Mouse (Mus musculus): Measurements from ENCODE around the gene Tmem80. TPM values are rescaled to one million over a fixed set of nuclear protein-coding genes. Genes with fewer than 3 reads are reported as not detected.

The Tmem80 gene
- polyA plus RNA-seq, 1 experiment from 2014 or later, result 47.4 TPM

DNA sequence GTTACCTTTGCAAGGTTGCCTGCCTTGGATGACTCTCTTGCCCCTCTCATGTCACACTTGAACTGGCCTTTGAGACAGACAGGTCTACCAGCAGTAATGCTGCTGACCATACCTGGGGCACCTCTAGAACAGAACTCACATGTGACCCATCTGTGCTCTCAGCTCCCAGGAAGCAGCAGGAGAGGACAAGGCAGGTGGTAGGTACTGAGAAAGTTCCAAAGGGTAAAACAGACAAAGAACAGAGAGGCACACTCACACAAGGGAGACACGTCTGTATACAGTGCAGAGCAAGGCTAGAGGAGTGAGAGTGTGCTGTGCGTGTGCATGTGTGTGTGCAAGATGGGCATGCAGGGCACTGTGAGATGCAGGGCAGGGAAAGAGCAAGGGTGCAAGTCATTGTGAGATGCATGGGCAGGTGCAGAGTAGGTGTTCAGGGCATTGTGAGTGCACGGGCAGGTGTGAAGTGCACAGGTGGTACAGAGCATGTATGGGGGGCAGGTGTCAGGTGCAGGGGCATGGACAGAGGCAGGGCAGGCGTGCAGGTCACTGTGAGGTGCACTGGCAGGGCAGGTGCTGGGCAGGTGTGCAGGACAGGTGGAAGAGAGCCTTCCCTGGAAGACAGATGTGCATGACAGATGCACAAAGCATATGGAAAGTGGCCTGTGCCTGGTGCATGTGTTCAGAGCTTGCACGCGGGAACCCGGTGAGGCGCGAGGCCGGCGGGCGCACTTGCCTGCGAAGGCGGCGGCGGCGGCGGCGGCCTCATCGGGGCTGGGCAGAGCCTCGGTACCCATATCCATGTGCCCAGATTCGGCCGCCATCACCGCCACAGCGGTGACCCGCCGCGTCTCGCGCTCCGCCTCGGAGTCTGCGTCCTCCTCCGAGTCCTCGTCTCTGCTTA is 743 bp upstream of the Tmem80 start:
- Histone ChIP-seq H3K4me1 (peaks cover 29% of the 10 kb centered on the region), H3K27me3 (no peaks in the 10 kb centered on the region), H3K9ac (peak overlapping the region; percentile 87), H3K4me2 (replicated peaks) (peak overlapping the region; percentile 87), H3K4me3 (replicated peaks) (peak overlapping the region; percentile 65), H3K9me3 (replicated peaks) (no peaks in the 10 kb centered on the region), H3K36me3 (peaks cover 25% of the 10 kb centered on the region), H3K27ac (replicated peaks) (peak overlapping the region; percentile 99)
- WGBS, result 4% methylated on average over 34 of the region's 35 CpGs
- ATAC-seq (ENCODE audit: insufficient number of reproducible peaks, low FRiP score, low TSS enrichment, low read depth), result peak; percentile 6; the same call in 1 of the 2 replicates

DNA sequence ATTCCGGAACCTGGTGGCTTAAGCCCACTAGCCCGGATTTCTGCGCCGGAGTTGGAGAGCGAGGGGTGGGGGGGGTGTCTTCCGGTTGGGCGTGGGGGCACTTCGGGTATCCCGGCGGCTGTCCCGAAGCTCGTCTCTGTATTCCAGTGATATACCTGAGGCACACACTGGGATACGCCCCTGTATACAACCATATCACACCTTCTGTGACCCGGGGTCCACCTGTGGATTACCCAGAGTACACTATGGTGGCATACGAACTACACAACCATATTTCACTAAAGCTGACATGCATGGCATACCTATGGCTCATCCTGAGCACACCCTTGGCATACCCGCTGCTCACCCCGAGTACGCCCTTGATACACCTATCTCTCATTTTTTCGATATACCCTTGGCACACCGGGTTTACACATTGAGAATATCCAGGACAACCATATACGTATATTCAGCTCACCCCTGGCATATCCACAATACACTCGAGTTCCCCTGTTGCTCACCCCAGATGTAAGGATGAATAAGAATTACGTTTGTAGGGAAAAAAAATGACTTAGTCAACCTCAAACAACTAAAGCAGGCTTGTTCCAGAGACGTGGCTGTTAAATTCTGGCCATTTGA is 943 bp downstream of the Tmem80 start:
- WGBS, result 12% methylated on average over 24 of the region's 24 CpGs
- peak overlapping the region; percentile 99 for H3K27ac ChIP-seq (replicated peaks)
- H3K4me2 ChIP-seq (replicated peaks), result peak overlapping the region; percentile 87
- 0 out of 2 replicates have a peak, but pooled peaks have one; percentile 0 for ATAC-seq (ENCODE audit: insufficient number of reproducible peaks, low FRiP score, low TSS enrichment, low read depth)
- H3K4me3 ChIP-seq (replicated peaks), result peak overlapping the region; percentile 65
- peaks cover 29% of the 10 kb centered on the region for H3K4me1 ChIP-seq
- H3K27me3 ChIP-seq, result no peaks in the 10 kb centered on the region
- no peaks in the 10 kb centered on the region for H3K9me3 ChIP-seq (replicated peaks)
- peaks cover 16% of the 10 kb centered on the region for H3K36me3 ChIP-seq
- H3K9ac ChIP-seq, result peak overlapping the region; percentile 87

DNA sequence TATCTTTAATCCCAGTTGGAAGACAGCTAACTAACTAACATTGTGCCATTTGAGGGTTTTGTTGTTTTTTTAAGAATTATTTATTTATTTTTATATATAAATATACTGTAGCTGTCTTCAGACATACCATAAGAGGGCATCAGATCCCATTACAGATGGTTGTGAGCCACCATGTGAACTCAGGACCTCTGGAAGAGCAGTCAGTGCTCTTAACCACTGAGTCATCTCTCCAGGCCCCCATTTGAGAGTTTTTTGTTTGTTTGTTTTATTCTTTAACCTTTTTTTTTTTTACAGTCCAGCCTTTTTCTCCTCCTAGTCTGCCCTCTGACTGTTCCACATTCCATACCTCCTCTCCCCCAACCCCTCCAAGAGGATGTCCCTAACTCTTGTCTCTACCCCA is 3.2 kb downstream of the Tmem80 start:
- Histone ChIP-seq H3K27me3 (no peaks in the 10 kb centered on the region), H3K36me3 (peaks cover 11% of the 10 kb centered on the region), H3K9me3 (replicated peaks) (no peaks in the 10 kb centered on the region), H3K4me3 (replicated peaks) (no peak overlapping the region), H3K27ac (replicated peaks) (no peak overlapping the region), H3K4me1 (peaks cover 23% of the 10 kb centered on the region), H3K9ac (no peak overlapping the region), H3K4me2 (replicated peaks) (no peak overlapping the region)
- no peak for ATAC-seq (ENCODE audit: insufficient number of reproducible peaks, low FRiP score, low TSS enrichment, low read depth)

DNA sequence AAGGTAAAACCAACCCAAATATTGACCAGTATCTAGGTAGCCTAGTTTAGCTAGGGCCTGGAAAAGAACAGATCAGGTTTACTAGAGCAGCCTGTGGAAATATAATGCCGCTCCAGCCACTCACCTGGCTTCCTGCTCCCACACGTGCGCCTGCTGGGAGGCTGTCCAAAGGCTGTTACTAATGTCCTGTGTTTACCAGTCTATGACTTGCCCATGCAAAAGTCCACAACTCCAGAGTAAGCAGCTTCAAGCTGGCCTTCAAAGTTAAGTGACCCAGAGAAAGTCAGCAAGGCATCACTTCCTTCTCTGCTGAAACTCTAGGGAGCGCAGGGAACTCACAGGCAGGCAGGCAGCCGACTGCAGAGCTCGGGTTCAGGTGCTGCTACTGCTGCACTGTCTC is 4.5 kb downstream of the Tmem80 start:
- no peaks in the 10 kb centered on the region for H3K27me3 ChIP-seq
- no peak overlapping the region for H3K4me3 ChIP-seq (replicated peaks)
- ATAC-seq (ENCODE audit: insufficient number of reproducible peaks, low FRiP score, low TSS enrichment, low read depth), result no peak
- 79% methylated on average over 6 of the region's 6 CpGs for WGBS
- no peak overlapping the region for H3K9ac ChIP-seq
- peaks cover 10% of the 10 kb centered on the region for H3K4me1 ChIP-seq
- H3K36me3 ChIP-seq, result peaks cover 13% of the 10 kb centered on the region
- no peak overlapping the region for H3K27ac ChIP-seq (replicated peaks)
- H3K9me3 ChIP-seq (replicated peaks), result no peaks in the 10 kb centered on the region
- no peak overlapping the region for H3K4me2 ChIP-seq (replicated peaks)

DNA sequence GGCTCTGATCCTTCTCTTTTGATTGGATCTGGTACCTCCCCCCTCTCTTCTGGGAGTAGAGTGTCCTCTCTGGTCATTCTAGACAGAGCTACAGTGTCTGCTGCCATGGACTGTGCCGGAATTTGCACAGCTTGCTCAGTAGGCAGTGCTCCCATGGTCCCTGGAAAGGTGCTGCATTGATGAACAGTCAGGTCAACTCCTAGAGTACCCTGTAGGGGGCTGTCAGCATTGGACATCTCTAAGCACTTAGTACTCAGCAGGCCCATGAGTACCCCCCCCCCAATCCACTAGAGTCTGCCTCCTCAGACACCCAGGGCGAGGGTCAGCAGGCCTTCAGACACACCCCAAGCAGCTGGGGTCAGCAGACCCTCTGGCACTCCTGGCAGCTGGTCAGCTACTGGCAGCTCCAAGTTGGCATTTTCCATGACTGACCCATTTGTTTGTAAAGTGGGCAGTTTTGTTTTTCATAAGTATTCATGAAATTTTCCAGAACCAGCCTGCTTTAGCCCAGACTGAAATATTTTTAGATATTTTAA is 7.6 kb downstream of the Tmem80 start:
- peaks cover 13% of the 10 kb centered on the region for H3K36me3 ChIP-seq
- H3K4me1 ChIP-seq, result peaks cover 15% of the 10 kb centered on the region
- no peaks in the 10 kb centered on the region for H3K27me3 ChIP-seq
- H3K4me2 ChIP-seq (replicated peaks), result no peak overlapping the region
- H3K27ac ChIP-seq (replicated peaks), result no peak overlapping the region
- no peaks in the 10 kb centered on the region for H3K9me3 ChIP-seq (replicated peaks)
- ATAC-seq (ENCODE audit: insufficient number of reproducible peaks, low FRiP score, low TSS enrichment, low read depth), result no peak
- no peak overlapping the region for H3K4me3 ChIP-seq (replicated peaks)
- 72% methylated on average over 2 of the region's 2 CpGs for WGBS
- H3K9ac ChIP-seq, result no peak overlapping the region

DNA sequence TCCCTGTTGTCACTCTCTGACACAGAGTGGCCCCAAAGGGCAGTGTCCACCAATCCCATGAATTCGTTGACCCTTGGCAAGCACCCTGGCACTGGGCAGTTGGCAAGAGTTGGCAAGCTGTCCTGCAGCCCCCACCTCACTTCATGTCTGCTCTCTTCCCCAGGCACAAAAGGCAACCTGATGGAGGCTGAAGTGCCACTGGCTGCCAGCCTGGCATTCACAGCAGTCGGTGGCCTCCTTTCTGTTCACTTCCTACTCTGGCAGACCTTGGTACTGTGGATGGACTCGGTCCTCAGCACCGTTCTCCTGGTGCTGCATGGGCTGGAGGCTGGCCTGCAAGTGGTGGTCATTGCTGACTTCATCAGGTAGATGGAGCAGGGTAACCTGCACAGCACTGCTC is 8.1 kb downstream of the Tmem80 start:
- no peak for ATAC-seq (ENCODE audit: insufficient number of reproducible peaks, low FRiP score, low TSS enrichment, low read depth)
- 86% methylated on average over 4 of the region's 4 CpGs for WGBS
- no peak overlapping the region for H3K27ac ChIP-seq (replicated peaks)

DNA sequence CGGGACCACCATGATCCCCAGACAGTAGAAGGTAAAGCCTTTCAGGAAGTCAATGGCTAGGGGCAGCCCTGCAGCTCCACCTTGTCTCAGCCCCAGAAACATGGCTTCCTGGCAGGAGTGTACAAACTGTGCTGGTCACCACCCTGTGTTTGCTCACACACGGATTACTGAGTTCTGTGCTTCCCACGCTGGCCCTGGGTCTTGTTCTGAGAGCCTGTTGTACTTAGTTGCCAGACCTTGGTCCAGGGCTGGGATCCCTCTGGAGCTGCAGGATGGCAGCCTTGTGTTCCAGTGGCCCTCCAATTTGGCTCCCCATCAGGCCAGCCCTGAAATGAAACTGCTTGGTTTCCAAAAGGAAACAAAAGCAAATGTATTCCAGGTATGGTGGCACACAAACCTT is 8.8 kb downstream of the Tmem80 start:
- Histone ChIP-seq H3K27me3 (no peaks in the 10 kb centered on the region), H3K36me3 (peaks cover 13% of the 10 kb centered on the region), H3K27ac (replicated peaks) (no peak overlapping the region), H3K4me2 (replicated peaks) (no peak overlapping the region), H3K9ac (no peak overlapping the region), H3K9me3 (replicated peaks) (no peaks in the 10 kb centered on the region), H3K4me3 (replicated peaks) (no peak overlapping the region), H3K4me1 (peaks cover 18% of the 10 kb centered on the region)
- 83% methylated on average over 3 of the region's 3 CpGs for WGBS
- ATAC-seq (ENCODE audit: insufficient number of reproducible peaks, low FRiP score, low TSS enrichment, low read depth), result no peak

More for the DNA sequence above, 8.1 kb downstream of the Tmem80 start:
- Histone ChIP-seq H3K4me1 (peaks cover 18% of the 10 kb centered on the region), H3K9me3 (replicated peaks) (no peaks in the 10 kb centered on the region), H3K4me2 (replicated peaks) (no peak overlapping the region), H3K4me3 (replicated peaks) (no peak overlapping the region), H3K27me3 (no peaks in the 10 kb centered on the region), H3K9ac (no peak overlapping the region), H3K36me3 (peaks cover 13% of the 10 kb centered on the region)

DNA sequence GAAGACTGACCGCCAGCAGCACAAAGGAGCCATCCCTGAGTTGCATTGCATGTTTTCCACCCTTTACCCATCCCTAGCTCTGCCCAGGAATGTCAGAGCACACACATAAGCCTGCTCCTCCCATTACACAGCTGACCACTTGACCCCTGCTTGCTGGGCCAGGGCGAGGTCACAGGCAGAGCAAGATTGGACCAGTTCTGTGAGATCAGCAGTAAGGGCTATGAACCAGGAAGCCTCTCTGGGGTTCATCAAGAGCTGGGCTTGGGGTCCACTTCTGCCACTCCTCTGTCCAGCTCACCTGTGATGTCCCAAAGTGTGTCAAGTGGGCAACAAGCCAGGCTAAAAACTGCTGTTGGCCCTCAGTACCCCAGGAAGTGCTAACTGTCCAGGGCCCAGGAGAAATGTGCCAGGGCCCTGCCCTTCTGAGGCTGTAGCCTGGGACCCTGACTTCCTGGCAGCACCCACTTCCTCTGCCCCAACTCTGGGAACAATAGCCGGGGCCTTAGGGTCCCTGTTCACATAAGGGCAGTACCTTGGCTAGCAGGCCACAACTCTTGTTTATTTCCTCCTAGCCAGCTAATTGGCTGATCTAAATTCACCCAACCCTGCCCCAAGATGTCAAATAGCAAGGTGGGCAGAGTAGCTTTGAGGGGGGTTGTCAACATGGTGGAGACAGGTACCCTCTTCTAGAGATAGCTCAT is 10.3 kb downstream of the Tmem80 start:
- WGBS, result 66% methylated on average over 3 of the region's 3 CpGs
- H3K4me3 ChIP-seq (replicated peaks), result no peak overlapping the region
- ATAC-seq (ENCODE audit: insufficient number of reproducible peaks, low FRiP score, low TSS enrichment, low read depth), result no peak

DNA sequence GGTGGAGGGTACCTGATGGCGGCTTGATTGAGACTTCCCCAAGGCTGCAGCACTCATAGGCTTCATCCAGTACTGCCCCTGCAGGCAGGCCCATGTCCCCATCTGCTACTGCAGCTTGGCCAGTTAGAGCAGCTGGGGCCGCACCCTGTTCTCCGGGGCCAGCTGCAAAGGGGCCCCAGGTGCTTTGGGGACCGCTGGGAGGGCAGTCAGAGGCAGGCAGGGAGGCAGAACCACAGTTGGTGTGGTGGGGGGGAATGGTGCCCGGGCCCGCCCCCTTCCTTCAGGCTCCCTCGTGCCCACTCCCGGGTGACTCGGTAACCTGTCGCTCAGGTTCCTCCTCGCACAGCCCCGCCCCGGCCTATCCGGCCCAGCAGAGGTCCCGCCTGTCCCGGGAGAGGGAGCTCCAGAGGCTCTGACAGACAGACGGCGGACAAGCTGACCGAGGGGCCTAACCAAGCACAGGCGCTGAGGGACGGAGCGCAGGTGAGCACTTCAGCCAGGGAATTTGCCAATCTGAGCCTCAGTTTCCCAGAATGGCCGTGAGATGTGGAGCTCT is 11.1 kb downstream of the Tmem80 start, which contains the start of gene Eps8l2:
Eps8l2 (plus strand) TSS at position 305 of the 556 bp plus-strand sequence.
- Histone ChIP-seq H3K27me3 (no peaks in the 10 kb centered on the region), H3K36me3 (peaks cover 4% of the 10 kb centered on the region; the same call in 1 of the 2 replicates), H3K4me2 (replicated peaks) (peak within 1 kb of the TSS; percentile 56), H3K4me1 (peaks cover 18% of the 10 kb centered on the region), H3K9me3 (replicated peaks) (no peaks in the 10 kb centered on the region), H3K9ac (peak within 1 kb of the TSS; percentile 35), H3K27ac (replicated peaks) (peak within 1 kb of the TSS; percentile 51; the same call in 1 of the 2 replicates), H3K4me3 (replicated peaks) (peak within 1 kb of the TSS; percentile 41)
- 5% methylated on average over 23 of the region's 23 CpGs for WGBS
- ATAC-seq (ENCODE audit: insufficient number of reproducible peaks, low FRiP score, low TSS enrichment, low read depth), result peak; percentile 59

More for the DNA sequence above, 10.3 kb downstream of the Tmem80 start:
- H3K9ac ChIP-seq, result no peak overlapping the region
- H3K4me2 ChIP-seq (replicated peaks), result 0 out of 2 replicates have a peak overlapping the region, but pooled peaks have one; percentile 56
- H3K36me3 ChIP-seq, result peaks cover 11% of the 10 kb centered on the region
- peaks cover 18% of the 10 kb centered on the region for H3K4me1 ChIP-seq
- H3K27ac ChIP-seq (replicated peaks), result no peak overlapping the region
- no peaks in the 10 kb centered on the region for H3K27me3 ChIP-seq
- H3K9me3 ChIP-seq (replicated peaks), result no peaks in the 10 kb centered on the region

DNA sequence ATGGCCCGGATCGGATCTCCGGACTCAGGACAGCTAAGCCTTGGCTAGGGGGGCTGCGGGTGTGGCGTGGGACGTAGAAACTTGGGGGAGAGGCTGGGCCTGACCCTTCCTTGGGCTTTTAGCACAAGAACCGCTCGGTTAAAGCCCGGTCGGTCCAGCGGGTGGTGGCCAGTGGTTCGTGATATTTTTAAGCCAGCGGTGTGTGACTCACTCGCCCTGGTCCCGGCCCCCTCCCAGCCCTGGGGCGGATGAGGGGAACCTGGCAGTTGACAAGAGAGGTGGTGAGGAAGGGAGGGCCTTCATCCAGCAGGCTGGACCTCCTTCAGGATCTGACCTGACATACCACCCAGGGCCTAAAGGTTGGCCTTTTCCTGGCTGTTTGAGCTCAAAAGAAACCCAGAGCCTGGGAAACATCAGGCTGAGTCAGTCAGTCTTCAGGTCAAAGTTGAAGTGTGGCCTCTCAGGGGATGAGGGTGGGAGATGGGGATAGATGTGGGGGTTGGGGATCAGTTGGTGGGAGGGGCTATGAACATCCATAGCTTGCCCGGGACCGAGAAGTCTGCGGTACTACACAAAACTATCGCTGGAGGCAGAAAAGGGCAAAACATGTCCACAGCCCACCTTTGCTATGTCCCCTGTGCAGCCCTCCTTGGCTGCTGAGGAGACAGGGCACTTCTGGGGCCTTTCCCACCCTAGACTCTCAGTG is 11.8 kb downstream of the Tmem80 start:
- 35% methylated on average over 20 of the region's 20 CpGs for whole genome bisulfite sequencing
- peak overlapping the region; percentile 51; the same call in 1 of the 2 replicates for H3K27ac ChIP-seq (replicated peaks)
- no peak for ATAC-seq (ENCODE audit: insufficient number of reproducible peaks, low FRiP score, low TSS enrichment, low read depth)

More for the DNA sequence above, 11.8 kb downstream of the Tmem80 start:
- Histone ChIP-seq H3K4me2 (replicated peaks) (peak overlapping the region; percentile 56), H3K4me1 (peaks cover 18% of the 10 kb centered on the region), H3K36me3 (peaks cover 4% of the 10 kb centered on the region; the same call in 1 of the 2 replicates), H3K9me3 (replicated peaks) (no peaks in the 10 kb centered on the region), H3K27me3 (no peaks in the 10 kb centered on the region), H3K9ac (peak overlapping the region; percentile 35), H3K4me3 (replicated peaks) (peak overlapping the region; percentile 41)

All from embryonic facial prominence, embryonic 15.5 days (tissue).